Mouse (Mus musculus): ENCODE measurements around the gene Map3k11.

- TF ChIP-seq CTCF (IDR thresholded peaks at IDR 0.05; ENCODE audit: borderline replicate concordance, control insufficient read depth, extremely low read depth, insufficient read depth, low read length, poor library complexity) (no peak), POLR2A (IDR thresholded peaks at IDR 0.05; ENCODE audit: control insufficient read depth, extremely low read depth, insufficient read depth, low read length, poor library complexity) (no peak)
Measured at GRCm38 (mm10) chr19:5710068-5710467, 21.5 kb downstream of the Map3k11 start.

Data from thymus, adult 2 months (tissue).